Mouse (Mus musculus) MEL (cell line): ENCODE measurements at regions not wholly inside any gene's neighbourhood (a gene's known extent, or its start where the extent isn't known, plus 50 kb on each side); places are given as distances from the start of the nearest gene placed in this dataset.

Source experiments
- DNase-seq: peaks from one replicate; pipeline ENCODE4 v3.0.0; 2011; ENCODE audit warnings: low read depth, low spot score
- H3K27ac ChIP-seq: 2 replicates; pipeline ENCODE4 v1.5.1; 2012; ENCODE audit warnings: low read depth, mild to moderate bottlenecking, control low read depth, low read length, moderate library complexity; ENCODE audit not compliant: control insufficient read depth
- H3K27me3 ChIP-seq, 2 experiments: fragments of 150-350 bp in 1 of 2; sonication (generic) in 1 of 2; 2 replicates each; pipeline ENCODE4 v1.6.1; 2012; ENCODE audit warnings: low read length in 2 of 2, mild to moderate bottlenecking in 2 of 2, improper control_type of control experiment in 1 of 2, moderate library complexity in 1 of 2; ENCODE audit not compliant: insufficient read depth in 2 of 2, control insufficient read depth in 1 of 2
- H3K36me3 ChIP-seq, 2 experiments: 2 replicates each; pipeline ENCODE4 v1.6.1; 2012 to 2014; ENCODE audit warnings: low read length in 2 of 2, improper control_type of control experiment in 1 of 2, inconsistent platforms in 1 of 2, mild to moderate bottlenecking in 1 of 2; ENCODE audit not compliant: insufficient read depth in 2 of 2, control insufficient read depth in 1 of 2
- H3K4me1 ChIP-seq, 2 experiments: fragments of 150-350 bp in 1 of 2; sonication (generic) in 1 of 2; 2 replicates each; pipeline ENCODE4 v1.6.1; 2012; ENCODE audit warnings: low read length in 2 of 2, improper control_type of control experiment in 1 of 2, mild to moderate bottlenecking in 1 of 2; ENCODE audit not compliant: insufficient read depth in 2 of 2, control insufficient read depth in 1 of 2
- H3K4me3 ChIP-seq, 2 experiments: fragments of 150-350 bp in 1 of 2; sonication (generic) in 1 of 2; 2 replicates each; pipeline ENCODE4 v1.5.1; 2012; ENCODE audit warnings: low read depth in 2 of 2, low read length in 2 of 2, mild to moderate bottlenecking in 2 of 2, moderate library complexity in 2 of 2, control low read depth in 1 of 2, improper control_type of control experiment in 1 of 2; ENCODE audit not compliant: control insufficient read depth in 1 of 2, insufficient read depth in 1 of 2
- H3K79me2 ChIP-seq: 2 replicates; pipeline ENCODE4 v1.6.1; 2012; ENCODE audit warnings: mild to moderate bottlenecking, low read length, moderate library complexity; ENCODE audit not compliant: control insufficient read depth, poor library complexity, insufficient read depth
- H3K9ac ChIP-seq: 2 replicates; pipeline ENCODE4 v1.6.1; 2012; ENCODE audit warnings: low read depth, mild to moderate bottlenecking, control low read depth, low read length, moderate library complexity; ENCODE audit not compliant: control insufficient read depth, poor library complexity, severe bottlenecking
- H3K9me3 ChIP-seq: fragments of 150-350 bp; sonication (generic); replicated peaks from 2 replicates; pipeline ENCODE4 v1.6.1; 2012; ENCODE audit warnings: mild to moderate bottlenecking, low read length, improper control_type of control experiment, moderate library complexity; ENCODE audit not compliant: insufficient read depth
- BHLHE40 ChIP-seq: IDR thresholded peaks from 2 replicates; pipeline ENCODE4 v1.6.1; 2012; ENCODE audit warnings: low read depth, mild to moderate bottlenecking, inconsistent platforms, low read length, improper control_type of control experiment, borderline replicate concordance
- CHD2 ChIP-seq: IDR thresholded peaks from 2 replicates; pipeline ENCODE4 v1.6.1; 2011; ENCODE audit warnings: low read length, improper control_type of control experiment
- CTCF ChIP-seq, 3 experiments: IDR thresholded peaks in 2 of 3; conservative IDR thresholded peaks in 1 of 3; 2 replicates each; pipeline ENCODE4 v1.5.1; 2011 to 2012; ENCODE audit warnings: low read length in 3 of 3, low read depth in 2 of 3, mild to moderate bottlenecking in 2 of 3, improper control_type of control experiment in 1 of 3, inconsistent platforms in 1 of 3, mixed read lengths in 1 of 3, moderate library complexity in 1 of 3; ENCODE audit not compliant: control insufficient read depth in 1 of 3, insufficient read depth in 1 of 3, poor library complexity in 1 of 3, severe bottlenecking in 1 of 3
- MAFK ChIP-seq: IDR thresholded peaks from 2 replicates; pipeline ENCODE4 v1.6.1; 2011; ENCODE audit warnings: low read depth, mild to moderate bottlenecking, low read length, improper control_type of control experiment, borderline replicate concordance
- MAZ ChIP-seq: IDR thresholded peaks from 2 replicates; pipeline ENCODE4 v1.6.1; 2012; ENCODE audit warnings: low read depth, mild to moderate bottlenecking, inconsistent platforms, low read length, improper control_type of control experiment
- MYB ChIP-seq: IDR thresholded peaks from 2 replicates; pipeline ENCODE4 v1.6.1; 2011; ENCODE audit warnings: mild to moderate bottlenecking, low read depth, low read length, improper control_type of control experiment
- MYC ChIP-seq: IDR thresholded peaks from 2 replicates; pipeline ENCODE4 v1.6.1; 2011; ENCODE audit warnings: low read depth, mild to moderate bottlenecking, low read length, improper control_type of control experiment, moderate library complexity
- NRF1 ChIP-seq: IDR thresholded peaks from 2 replicates; pipeline ENCODE4 v1.6.1; 2014; ENCODE audit warnings: low read depth, mild to moderate bottlenecking, inconsistent platforms, low read length, improper control_type of control experiment, moderate library complexity; ENCODE audit not compliant: poor library complexity, insufficient read depth, severe bottlenecking
- POLR2A ChIP-seq, 2 experiments: IDR thresholded peaks; 2 replicates each; pipeline ENCODE4 v1.6.1; 2011 to 2012; ENCODE audit warnings: low read length in 2 of 2, mild to moderate bottlenecking in 2 of 2, control low read depth in 1 of 2, improper control_type of control experiment in 1 of 2, low read depth in 1 of 2, moderate library complexity in 1 of 2; ENCODE audit not compliant: control insufficient read depth in 1 of 2, insufficient read depth in 1 of 2, poor library complexity in 1 of 2
- RAD21 ChIP-seq: IDR thresholded peaks from 2 replicates; pipeline ENCODE4 v1.6.1; 2011; ENCODE audit warnings: mild to moderate bottlenecking, low read depth, low read length, improper control_type of control experiment
- SIN3A ChIP-seq: IDR thresholded peaks from 2 replicates; pipeline ENCODE4 v1.6.1; 2012; ENCODE audit warnings: low read length, improper control_type of control experiment, inconsistent platforms
- SMC3 ChIP-seq: IDR thresholded peaks from 2 replicates; pipeline ENCODE4 v1.6.1; 2011; ENCODE audit warnings: low read depth, low read length, improper control_type of control experiment
- TAL1 ChIP-seq: IDR thresholded peaks from 2 replicates; pipeline ENCODE4 v1.6.1; 2012; ENCODE audit warnings: mild to moderate bottlenecking, inconsistent platforms, low read length, moderate library complexity, mixed read lengths
- ZC3H11A ChIP-seq: IDR thresholded peaks from 2 replicates; pipeline ENCODE4 v1.6.1; 2012; ENCODE audit warnings: low read depth, mild to moderate bottlenecking, inconsistent platforms, low read length, improper control_type of control experiment
- ZMIZ1 ChIP-seq: IDR thresholded peaks from 2 replicates; pipeline ENCODE4 v1.6.1; 2012; ENCODE audit warnings: low read depth, mild to moderate bottlenecking, inconsistent platforms, low read length, improper control_type of control experiment, moderate library complexity
- ZNF384 ChIP-seq: IDR thresholded peaks from 2 replicates; pipeline ENCODE4 v1.6.1; 2012; ENCODE audit warnings: low read depth, mild to moderate bottlenecking, inconsistent platforms, low read length, improper control_type of control experiment

GRCm38 (mm10) chr13:37482038-37482437 is 137.0 kb downstream of the Ly86 start:
- Histone ChIP-seq H3K79me2 (no peaks in the 10 kb centered on the region), H3K9ac (no peak overlapping the region), H3K27me3 (no peaks in the 10 kb centered on the region; a peak in 2 of 4 replicates), H3K27ac (no peak overlapping the region), H3K36me3 (no peaks in the 10 kb centered on the region), H3K4me1 (no peaks in the 10 kb centered on the region), H3K9me3 (no peaks in the 10 kb centered on the region), H3K4me3 (no peak overlapping the region)
- TF ChIP-seq MAFK: no peak
- TF ChIP-seq BHLHE40: no peak
- TF ChIP-seq MYC: no peak
- no peak for DNase-seq

GRCm38 (mm10) chr13:37482589-37482988 is 137.6 kb downstream of the Ly86 start:
- Histone ChIP-seq H3K79me2 (no peaks in the 10 kb centered on the region), H3K36me3 (no peaks in the 10 kb centered on the region), H3K27ac (no peak overlapping the region), H3K4me3 (no peak overlapping the region), H3K27me3 (peaks cover 0 to 1% of the 10 kb centered on the region in 2 experiments; a peak in 3 of 4 replicates), H3K4me1 (no peaks in the 10 kb centered on the region), H3K9me3 (no peaks in the 10 kb centered on the region)
- TF ChIP-seq ZMIZ1 (no peak), CTCF (IDR thresholded peaks at IDR 0.05 in 2 of 3, conservative IDR thresholded peaks at IDR 0.05 in 1 of 3; ENCODE audit: control insufficient read depth in 1 of 3, insufficient read depth in 1 of 3, low read depth in 2 of 3, low read length in 3 of 3, poor library complexity in 1 of 3, severe bottlenecking in 1 of 3) (0 out of 6 replicates have a peak, but pooled peaks of 1 of the 3 experiments have one; percentile 5), RAD21 (peak; percentile 1)
- TF ChIP-seq, all 39 proteins: peak for 2
- H3K9ac ChIP-seq: no peak overlapping the region
- no peak for DNase-seq

- Histone ChIP-seq H3K27me3 (peaks cover 0 to 1% of the 10 kb centered on the region in 2 experiments; a peak in 3 of 4 replicates), H3K9me3 (no peaks in the 10 kb centered on the region), H3K4me3 (no peak overlapping the region), H3K36me3 (no peaks in the 10 kb centered on the region)
- TF ChIP-seq MAZ (no peak), CHD2 (no peak), MYB (no peak), ZC3H11A (no peak), POLR2A (IDR thresholded peaks at IDR 0.05; ENCODE audit: control insufficient read depth in 1 of 2, insufficient read depth in 1 of 2, low read depth in 1 of 2, low read length in 2 of 2, poor library complexity in 1 of 2) (no peak), SMC3 (no peak), NRF1 (no peak), SIN3A (no peak), TAL1 (no peak), ZNF384 (no peak), MYC (no peak)
- TF ChIP-seq, all 39 proteins: peak for 0
- no peak overlapping the region for H3K27ac ChIP-seq
- DNase-seq: no peak
- no peak overlapping the region for H3K9ac ChIP-seq
- H3K4me1 ChIP-seq: no peaks in the 10 kb centered on the region
- H3K79me2 ChIP-seq: no peaks in the 10 kb centered on the region
Measured at GRCm38 (mm10) chr13:37483010-37483855, 138.2 kb downstream of the Ly86 start.
